ENCODE assay signal across 8 mouse cellular contexts in the genomic region with DNA sequence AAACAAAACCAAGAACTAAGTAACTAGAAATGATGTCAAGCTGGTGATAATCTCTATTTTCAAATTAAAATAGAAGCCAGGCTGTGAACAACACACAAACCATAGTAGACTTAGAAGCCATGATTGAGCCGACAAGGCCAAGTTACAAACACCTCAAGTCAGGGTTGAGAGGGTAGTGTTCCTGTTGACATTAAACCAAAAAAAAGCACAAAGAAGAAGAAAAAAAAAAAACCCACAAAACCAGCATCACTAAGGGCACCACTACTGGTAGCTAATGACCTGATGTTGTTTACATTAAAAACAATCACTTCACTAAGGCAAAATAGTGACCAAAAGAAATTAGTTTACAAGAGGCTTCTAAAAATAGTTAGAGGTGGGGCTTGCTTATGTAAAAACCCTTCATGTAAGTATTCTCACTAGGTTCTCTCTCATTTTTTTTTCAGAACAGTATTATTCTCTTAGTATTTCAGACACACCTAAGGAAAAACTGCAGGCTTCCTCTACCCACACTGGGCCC. TPM values are rescaled to one million over a fixed set of nuclear protein-coding genes. Genes with fewer than 3 reads are reported as not detected.
DNase-seq lines count a peak whose midpoint lies in the region; ATAC-seq and TF ChIP-seq lines count a peak whose summit lies in the region.

No protein-coding gene starts in this region.

- no peak for TF ChIP-seq POLR2A in liver, adult 2 months (IDR thresholded peaks at IDR 0.05; ENCODE audit: extremely low read depth, insufficient read depth, low read length)

- peaks cover 27% of the 10 kb centered on the region for H3K79me2 ChIP-seq in liver, adult 2 months (ENCODE audit: control insufficient read depth, insufficient read depth, low read length)

- no peaks in the 10 kb centered on the region for H3K9me3 ChIP-seq in embryonic facial prominence, embryonic 11.5 days (replicated peaks; ENCODE audit: control insufficient read depth, low read length)
- H3K9me3 ChIP-seq in intestine, embryonic 14.5 days (ENCODE audit: control insufficient read depth, low read length) = no peaks in the 10 kb centered on the region
- H3K9me3 ChIP-seq in neural tube, embryonic 12.5 days = no peaks in the 10 kb centered on the region

- peak overlapping the region; percentile 91 for H3K4me2 ChIP-seq in embryonic facial prominence, embryonic 11.5 days (ENCODE audit: low read depth, low read length)
- H3K4me2 ChIP-seq in intestine, embryonic 14.5 days (ENCODE audit: low read length) = peak overlapping the region; percentile 95
- H3K4me2 ChIP-seq in neural tube, embryonic 12.5 days (replicated peaks) = peak overlapping the region; percentile 89

- no peak for DNase-seq in liver, adult 2 months (ENCODE audit: extremely low read depth, low read depth, low spot score)
- DNase-seq in liver = no peak
- no peak for DNase-seq in embryonic facial prominence, embryonic 11.5 days (ENCODE audit: low spot score)
- no peak for DNase-seq in intestine, embryonic 14.5 days (ENCODE audit: low spot score)
- DNase-seq in left cerebral cortex, postnatal 14 days (ENCODE audit: low spot score in 2 of 2) = no peak
- no peak for DNase-seq in spleen, adult 18-20 months
- no peak for DNase-seq in urinary bladder, adult 2 months (ENCODE audit: low spot score)

- H3K27ac ChIP-seq in liver, adult 2 months (replicated peaks; ENCODE audit: insufficient read depth, low read depth, low read length) = peak overlapping the region; percentile 90
- H3K27ac ChIP-seq in embryonic facial prominence, embryonic 11.5 days (replicated peaks; ENCODE audit: low read depth, low read length) = no peak overlapping the region
- H3K27ac ChIP-seq in intestine, embryonic 14.5 days (ENCODE audit: low read depth) = peak overlapping the region; percentile 80
- H3K27ac ChIP-seq in neural tube, embryonic 12.5 days = no peak overlapping the region

- no peak for ATAC-seq in embryonic facial prominence, embryonic 11.5 days (replicated peaks; ENCODE audit: insufficient number of reproducible peaks, low FRiP score, low TSS enrichment, low read depth)
- ATAC-seq in intestine, embryonic 14.5 days (replicated peaks; ENCODE audit: low FRiP score, low TSS enrichment, low read depth) = no peak
- ATAC-seq in neural tube, embryonic 12.5 days (ENCODE audit: low FRiP score, low read depth) = no peak

- H3K4me3 ChIP-seq in liver, adult 2 months (ENCODE audit: insufficient read depth, low read depth, low read length) = peak overlapping the region; percentile 98
- H3K4me3 ChIP-seq in embryonic facial prominence, embryonic 11.5 days (ENCODE audit: low read depth, low read length) = peak overlapping the region; percentile 100
- H3K4me3 ChIP-seq in intestine, embryonic 14.5 days (ENCODE audit: low read depth, low read length) = peak overlapping the region; percentile 100
- H3K4me3 ChIP-seq in neural tube, embryonic 12.5 days = peak overlapping the region; percentile 37

- TF ChIP-seq CTCF in liver, adult 2 months (IDR thresholded peaks at IDR 0.05; ENCODE audit: low read depth, low read length) = no peak

- no peaks in the 10 kb centered on the region for H3K27me3 ChIP-seq in liver, adult 2 months (ENCODE audit: control insufficient read depth, insufficient read depth, low read length)
- no peaks in the 10 kb centered on the region for H3K27me3 ChIP-seq in embryonic facial prominence, embryonic 11.5 days (ENCODE audit: control insufficient read depth, insufficient read depth, low read length)
- no peaks in the 10 kb centered on the region for H3K27me3 ChIP-seq in intestine, embryonic 14.5 days (replicated peaks; ENCODE audit: control insufficient read depth, insufficient read depth, low read length)
- H3K27me3 ChIP-seq in neural tube, embryonic 12.5 days (replicated peaks) = no peaks in the 10 kb centered on the region

- H3K9ac ChIP-seq in liver, adult 2 months (ENCODE audit: low read depth, low read length) = peak overlapping the region; percentile 84
- H3K9ac ChIP-seq in embryonic facial prominence, embryonic 11.5 days (replicated peaks; ENCODE audit: low read length) = peak overlapping the region; percentile 58; the same call in 1 of the 2 replicates
- H3K9ac ChIP-seq in intestine, embryonic 14.5 days (ENCODE audit: low read length) = peak overlapping the region; percentile 100
- peak overlapping the region; percentile 47 for H3K9ac ChIP-seq in neural tube, embryonic 12.5 days

- peaks cover 15% of the 10 kb centered on the region for H3K36me3 ChIP-seq in liver, adult 2 months (ENCODE audit: control insufficient read depth, insufficient read depth, low read length)
- no peaks in the 10 kb centered on the region for H3K36me3 ChIP-seq in embryonic facial prominence, embryonic 11.5 days (replicated peaks; ENCODE audit: control insufficient read depth, insufficient read depth, low read depth, low read length)
- peaks cover 61% of the 10 kb centered on the region for H3K36me3 ChIP-seq in intestine, embryonic 14.5 days (ENCODE audit: control insufficient read depth, insufficient read depth, low read length)
- peaks cover 13% of the 10 kb centered on the region; the same call in 1 of the 2 replicates for H3K36me3 ChIP-seq in neural tube, embryonic 12.5 days

- H3K4me1 ChIP-seq in liver, adult 2 months (ENCODE audit: control insufficient read depth, insufficient read depth, low read length) = peaks cover 10% of the 10 kb centered on the region; the same call in 1 of the 2 replicates
- H3K4me1 ChIP-seq in embryonic facial prominence, embryonic 11.5 days (ENCODE audit: control insufficient read depth, insufficient read depth, low read length) = peaks cover 8% of the 10 kb centered on the region
- H3K4me1 ChIP-seq in intestine, embryonic 14.5 days (replicated peaks; ENCODE audit: control insufficient read depth, insufficient read depth, low read length) = peaks cover 35% of the 10 kb centered on the region
- H3K4me1 ChIP-seq in neural tube, embryonic 12.5 days = peaks cover 56% of the 10 kb centered on the region

- WGBS in liver, adult 2 months = 0% methylated on average over 1 of the region's 1 CpGs
- WGBS in embryonic facial prominence, embryonic 11.5 days = 41% methylated on average over 1 of the region's 1 CpGs
- WGBS in intestine, embryonic 14.5 days = 9% methylated on average over 1 of the region's 1 CpGs
- WGBS in neural tube, embryonic 12.5 days = 50% methylated on average over 1 of the region's 1 CpGs

- intact Hi-C loops in left cerebral cortex, postnatal 14 days (cut with DNase I) = loop anchor here (5.0 kb wide), 1 partner anchor 248 kb away; no protein-coding TSS in a partner anchor

RNA-seq across cellular contexts. Expression of gene Irf2bp2, which starts 4.2 kb away (rescaled TPM):
- 26.3 and 39.2 TPM in 2 replicates for total RNA-seq in liver, adult 2 months (2014; rRNA removed)
- polyA plus RNA-seq in liver, adult 2 months (2012; rRNA removed) = 20.3 and 33.8 TPM in 2 replicates
- polyA plus RNA-seq in embryonic facial prominence, embryonic 11.5 days (2014; fragmentation: Nextera tagmentation; extraction: Ambion mirVana) = 6.5 and 6.9 TPM in 2 replicates
- 11.3 and 11.5 TPM in 2 replicates for polyA plus RNA-seq in intestine, embryonic 14.5 days (2014; fragmentation: Nextera tagmentation; extraction: Ambion mirVana)
- 8.5 and 9.5 TPM in 2 replicates for polyA plus RNA-seq in neural tube, embryonic 12.5 days (2016; fragmentation: Nextera tagmentation; extraction: Ambion mirVana)
- 10 to 100 TPM; 56.9 to 62.5 TPM for total RNA-seq in left cerebral cortex, postnatal 14 days (2021)
- 33.4 and 35.5 TPM in 2 replicates for polyA plus RNA-seq in urinary bladder, adult 2 months (2012; rRNA removed)

Comparison
In these comparisons a context has a peak if more than half of its experiments do, and no peak if none do; other contexts are left out.
1. H3K27ac ChIP-seq: peak in liver, adult 2 months (single experiment) and intestine, embryonic 14.5 days (single experiment); none in embryonic facial prominence, embryonic 11.5 days (single experiment) and neural tube, embryonic 12.5 days (single experiment).
2. H3K4me3 ChIP-seq: peak in every context shown above with its lines; median percentile 100 in embryonic facial prominence, embryonic 11.5 days; 100 in intestine, embryonic 14.5 days; 98 in liver, adult 2 months; 37 in neural tube, embryonic 12.5 days.
3. H3K9ac ChIP-seq: peak in every context shown above with its lines; median percentile 100 in intestine, embryonic 14.5 days; 84 in liver, adult 2 months; 58 in embryonic facial prominence, embryonic 11.5 days; 47 in neural tube, embryonic 12.5 days.
4. Peak in every context shown above with its lines, with median percentiles within 50 percentile points of each other: H3K4me2 ChIP-seq.